Mouse (Mus musculus): Measurements from ENCODE around the gene Dtd1. TPM values are rescaled to one million over a fixed set of nuclear protein-coding genes. Genes with fewer than 3 reads are reported as not detected.

Dtd1 gene
- polyA plus RNA-seq, 1 experiment from 2014 or later, result 50.0 TPM

GRCm38 (mm10) chr2:144647151-144647550 lies 47.5 kb downstream of the Dtd1 start:
- no peaks in the 10 kb centered on the region for H3K36me3 ChIP-seq (ENCODE audit: poor library complexity, severe bottlenecking)
- WGBS, result 88% methylated on average over 4 of the region's 4 CpGs
- no peak overlapping the region for H3K9ac ChIP-seq
- no peak overlapping the region for H3K27ac ChIP-seq
- no peaks in the 10 kb centered on the region for H3K9me3 ChIP-seq (replicated peaks)
- ATAC-seq, result no peak
- H3K4me2 ChIP-seq, result no peak overlapping the region
- H3K4me3 ChIP-seq, result no peak overlapping the region
- no peaks in the 10 kb centered on the region for H3K4me1 ChIP-seq
- H3K27me3 ChIP-seq, result no peaks in the 10 kb centered on the region

- Histone ChIP-seq H3K4me3 (no peak overlapping the region), H3K4me1 (no peaks in the 10 kb centered on the region), H3K27ac (no peak overlapping the region), H3K36me3 (ENCODE audit: poor library complexity, severe bottlenecking) (no peaks in the 10 kb centered on the region), H3K9ac (no peak overlapping the region), H3K27me3 (no peaks in the 10 kb centered on the region), H3K4me2 (no peak overlapping the region), H3K9me3 (replicated peaks) (no peaks in the 10 kb centered on the region)
- 97% methylated on average over 1 of the region's 1 CpGs for WGBS
- ATAC-seq, result no peak
These were observed 50.3 kb downstream of the Dtd1 start for GRCm38 (mm10) chr2:144649960-144650359.

GRCm38 (mm10) chr2:144652841-144653240 lies 53.1 kb downstream of the Dtd1 start:
- H3K36me3 ChIP-seq (ENCODE audit: poor library complexity, severe bottlenecking), result no peaks in the 10 kb centered on the region
- no peak overlapping the region for H3K4me2 ChIP-seq
- H3K4me3 ChIP-seq, result no peak overlapping the region
- no peaks in the 10 kb centered on the region for H3K4me1 ChIP-seq
- ATAC-seq, result no peak
- no peaks in the 10 kb centered on the region for H3K9me3 ChIP-seq (replicated peaks)
- H3K9ac ChIP-seq, result no peak overlapping the region
- WGBS, result 97% methylated on average over 4 of the region's 4 CpGs
- no peaks in the 10 kb centered on the region for H3K27me3 ChIP-seq
- no peak overlapping the region for H3K27ac ChIP-seq

GRCm38 (mm10) chr2:144655307-144655706 lies 55.6 kb downstream of the Dtd1 start:
- H3K9me3 ChIP-seq (replicated peaks), result no peaks in the 10 kb centered on the region
- no peak overlapping the region for H3K9ac ChIP-seq
- H3K27ac ChIP-seq, result no peak overlapping the region
- ATAC-seq, result peak; percentile 30; the same call in 1 of the 2 replicates
- no peaks in the 10 kb centered on the region for H3K4me1 ChIP-seq
- H3K4me3 ChIP-seq, result no peak overlapping the region
- H3K27me3 ChIP-seq, result no peaks in the 10 kb centered on the region
- no peaks in the 10 kb centered on the region for H3K36me3 ChIP-seq (ENCODE audit: poor library complexity, severe bottlenecking)
- H3K4me2 ChIP-seq, result no peak overlapping the region
- 84% methylated on average over 3 of the region's 3 CpGs for WGBS

- WGBS, result 82% methylated on average over 4 of the region's 4 CpGs
- H3K27me3 ChIP-seq, result no peaks in the 10 kb centered on the region
- H3K4me1 ChIP-seq, result no peaks in the 10 kb centered on the region
These were observed 68.8 kb downstream of the Dtd1 start for GRCm38 (mm10) chr2:144668507-144668906.

GRCm38 (mm10) chr2:144670289-144670930 lies 70.7 kb downstream of the Dtd1 start:
- no peak overlapping the region for H3K4me3 ChIP-seq

More at GRCm38 (mm10) chr2:144668507-144668906, 68.8 kb downstream of the Dtd1 start:
- no peak overlapping the region for H3K4me3 ChIP-seq
- H3K4me2 ChIP-seq, result no peak overlapping the region
- H3K27ac ChIP-seq, result no peak overlapping the region
- ATAC-seq, result no peak
- no peaks in the 10 kb centered on the region for H3K9me3 ChIP-seq (replicated peaks)
- no peaks in the 10 kb centered on the region for H3K36me3 ChIP-seq (ENCODE audit: poor library complexity, severe bottlenecking)
- no peak overlapping the region for H3K9ac ChIP-seq

GRCm38 (mm10) chr2:144672397-144672796 lies 72.7 kb downstream of the Dtd1 start:
- Histone ChIP-seq H3K9ac (no peak overlapping the region), H3K9me3 (replicated peaks) (no peaks in the 10 kb centered on the region), H3K4me3 (no peak overlapping the region), H3K27me3 (no peaks in the 10 kb centered on the region), H3K27ac (no peak overlapping the region), H3K4me2 (no peak overlapping the region), H3K36me3 (ENCODE audit: poor library complexity, severe bottlenecking) (no peaks in the 10 kb centered on the region), H3K4me1 (peaks cover 10% of the 10 kb centered on the region)
- WGBS, result 84% methylated on average over 5 of the region's 5 CpGs
- ATAC-seq, result no peak

More at GRCm38 (mm10) chr2:144670289-144670930, 70.7 kb downstream of the Dtd1 start:
- WGBS, result 94% methylated on average over 5 of the region's 5 CpGs
- H3K27me3 ChIP-seq, result no peaks in the 10 kb centered on the region
- no peak overlapping the region for H3K9ac ChIP-seq
- ATAC-seq, result no peak
- no peaks in the 10 kb centered on the region for H3K36me3 ChIP-seq (ENCODE audit: poor library complexity, severe bottlenecking)
- H3K4me1 ChIP-seq, result no peaks in the 10 kb centered on the region
- no peaks in the 10 kb centered on the region for H3K9me3 ChIP-seq (replicated peaks)
- H3K27ac ChIP-seq, result no peak overlapping the region
- H3K4me2 ChIP-seq, result no peak overlapping the region

- ATAC-seq, result peak; percentile 48; the same call in 1 of the 2 replicates
These were observed 77.0 kb downstream of the Dtd1 start for GRCm38 (mm10) chr2:144676546-144677228.

GRCm38 (mm10) chr2:144677229-144677571 lies 77.5 kb downstream of the Dtd1 start:
- no peak overlapping the region for H3K9ac ChIP-seq
- no peaks in the 10 kb centered on the region for H3K36me3 ChIP-seq (ENCODE audit: poor library complexity, severe bottlenecking)
- H3K27me3 ChIP-seq, result no peaks in the 10 kb centered on the region
- H3K4me3 ChIP-seq, result no peak overlapping the region
- H3K27ac ChIP-seq, result peak overlapping the region; percentile 52
- no peaks in the 10 kb centered on the region for H3K9me3 ChIP-seq (replicated peaks)
- H3K4me1 ChIP-seq, result peaks cover 19% of the 10 kb centered on the region
- no peak overlapping the region for H3K4me2 ChIP-seq
- ATAC-seq, result peak; percentile 46
- WGBS, result 56% methylated on average over 2 of the region's 2 CpGs

More at GRCm38 (mm10) chr2:144676546-144677228, 77.0 kb downstream of the Dtd1 start:
- 66% methylated on average over 13 of the region's 13 CpGs for WGBS
- H3K4me2 ChIP-seq, result no peak overlapping the region
- no peaks in the 10 kb centered on the region for H3K27me3 ChIP-seq
- H3K27ac ChIP-seq, result peak overlapping the region; percentile 52
- H3K4me1 ChIP-seq, result peaks cover 19% of the 10 kb centered on the region
- no peak overlapping the region for H3K4me3 ChIP-seq
- no peaks in the 10 kb centered on the region for H3K36me3 ChIP-seq (ENCODE audit: poor library complexity, severe bottlenecking)
- no peaks in the 10 kb centered on the region for H3K9me3 ChIP-seq (replicated peaks)
- no peak overlapping the region for H3K9ac ChIP-seq

DNA sequence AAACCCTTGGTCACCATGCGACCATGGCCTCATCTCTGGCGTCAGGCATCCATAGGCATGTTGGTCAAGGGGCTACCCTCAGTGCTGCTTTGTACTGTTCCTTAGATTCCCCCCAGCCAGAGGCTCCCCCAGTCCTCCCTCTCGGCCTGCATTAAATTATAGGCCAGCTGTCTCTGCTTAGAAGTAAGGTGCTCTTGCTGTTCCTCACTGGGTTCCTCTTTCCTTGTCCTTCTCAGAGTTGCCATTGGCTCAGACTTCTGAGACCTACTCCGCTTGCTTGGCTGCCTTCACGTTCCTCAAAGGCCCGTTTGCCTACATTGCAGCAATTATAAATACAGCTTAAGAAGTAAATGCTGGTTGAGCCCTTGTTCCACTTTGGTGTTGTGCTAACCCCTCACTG lies 79.1 kb downstream of the Dtd1 start:
- no peak overlapping the region for H3K27ac ChIP-seq
- no peaks in the 10 kb centered on the region for H3K27me3 ChIP-seq
- 80% methylated on average over 6 of the region's 6 CpGs for WGBS
- H3K9ac ChIP-seq, result no peak overlapping the region
- no peak overlapping the region for H3K4me2 ChIP-seq
- H3K4me1 ChIP-seq, result peaks cover 19% of the 10 kb centered on the region
- no peaks in the 10 kb centered on the region for H3K36me3 ChIP-seq (ENCODE audit: poor library complexity, severe bottlenecking)
- H3K4me3 ChIP-seq, result no peak overlapping the region
- ATAC-seq, result no peak
- H3K9me3 ChIP-seq (replicated peaks), result no peaks in the 10 kb centered on the region

DNA sequence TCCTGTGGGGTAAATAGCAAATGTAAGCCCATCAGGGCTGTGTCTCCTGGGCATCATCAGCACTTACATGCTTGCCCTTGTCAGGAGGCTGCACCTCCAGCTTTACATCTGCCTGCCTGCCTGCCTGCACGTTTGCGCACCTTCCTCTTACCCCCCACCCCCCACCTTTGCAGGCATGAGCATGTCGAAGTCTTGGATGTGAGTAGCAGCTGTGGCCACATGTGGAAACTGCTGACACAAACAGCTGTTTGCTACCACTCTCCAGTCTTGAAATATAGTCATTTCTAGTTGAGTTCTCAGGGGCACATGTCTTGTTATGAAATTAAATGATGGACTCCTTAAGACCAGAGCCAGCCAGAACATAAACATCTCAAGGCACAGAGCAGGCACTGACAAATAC lies 79.7 kb downstream of the Dtd1 start:
- ATAC-seq, result no peak
- Histone ChIP-seq H3K4me2 (no peak overlapping the region), H3K9ac (no peak overlapping the region), H3K4me1 (peaks cover 19% of the 10 kb centered on the region), H3K9me3 (replicated peaks) (no peaks in the 10 kb centered on the region), H3K4me3 (no peak overlapping the region), H3K36me3 (ENCODE audit: poor library complexity, severe bottlenecking) (no peaks in the 10 kb centered on the region), H3K27me3 (no peaks in the 10 kb centered on the region), H3K27ac (no peak overlapping the region)
- WGBS, result 69% methylated on average over 3 of the region's 3 CpGs

DNA sequence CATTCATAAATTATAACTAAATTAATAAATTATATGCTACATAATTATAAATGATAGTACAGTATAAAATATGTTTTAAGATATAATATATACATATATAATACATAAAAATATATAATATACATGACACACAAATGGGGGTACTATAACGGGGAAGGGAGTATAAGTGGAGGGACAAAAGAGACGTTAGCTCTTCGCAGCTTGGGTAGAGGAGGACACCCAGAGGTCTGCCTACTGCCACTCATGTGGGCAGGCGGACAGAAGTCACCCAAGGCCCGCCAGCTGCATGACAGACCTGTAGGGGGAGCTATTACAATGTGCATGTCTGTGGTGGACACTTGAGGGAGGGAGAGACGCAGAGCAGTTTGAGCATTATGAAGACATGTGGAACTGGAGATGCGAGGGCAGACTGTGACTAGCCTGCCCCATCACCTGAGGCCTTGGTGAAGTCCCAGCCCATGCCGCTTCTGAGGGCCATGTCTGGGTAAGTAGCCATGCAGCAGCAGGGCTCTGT lies 92.6 kb downstream of the Dtd1 start:
- Histone ChIP-seq H3K27me3 (no peaks in the 10 kb centered on the region), H3K4me1 (no peaks in the 10 kb centered on the region), H3K9me3 (replicated peaks) (no peaks in the 10 kb centered on the region), H3K4me3 (no peak overlapping the region), H3K9ac (no peak overlapping the region), H3K27ac (no peak overlapping the region), H3K4me2 (no peak overlapping the region), H3K36me3 (ENCODE audit: poor library complexity, severe bottlenecking) (no peaks in the 10 kb centered on the region)
- WGBS, result 85% methylated on average over 8 of the region's 8 CpGs
- no peak for ATAC-seq
